Mouse (Mus musculus) ES-Bruce4 (cell line): ENCODE measurements around the gene Slfn3. TPM values are rescaled to one million over a fixed set of nuclear protein-coding genes. Genes with fewer than 3 reads are reported as not detected.
A peak's percentile ranks its signal among the peaks of the same experiment; 100 is the strongest.
"Not testable (repeated sequence)": the region's sequence is repeated elsewhere in the genome, so short reads cannot be mapped to it uniquely, and the experiment has no call there.

Experiments
- H3K27ac ChIP-seq: 2 replicates; pipeline ENCODE4 v1.5.1; 2012; ENCODE audit warnings: low read length, inconsistent platforms; ENCODE audit not compliant: insufficient read depth
- H3K27me3 ChIP-seq: 2 replicates; pipeline ENCODE4 v1.6.1; 2012; ENCODE audit warnings: mild to moderate bottlenecking, low read length, inconsistent platforms; ENCODE audit not compliant: control insufficient read depth, poor library complexity, insufficient read depth, severe bottlenecking
- H3K36me3 ChIP-seq: 2 replicates; pipeline ENCODE4 v1.6.1; 2012; ENCODE audit warnings: inconsistent platforms, mild to moderate bottlenecking, low read length, moderate library complexity; ENCODE audit not compliant: control insufficient read depth, poor library complexity, insufficient read depth, severe bottlenecking
- H3K4me1 ChIP-seq: one replicate; pipeline ENCODE4 v1.8.1; 2011; ENCODE audit warnings: low read length; ENCODE audit not compliant: control insufficient read depth, insufficient read depth
- H3K4me3 ChIP-seq: 2 replicates; pipeline ENCODE4 v1.5.1; 2011; ENCODE audit warnings: low read depth, mild to moderate bottlenecking, low read length
- H3K9ac ChIP-seq: 2 replicates; pipeline ENCODE4 v1.6.1; 2012; ENCODE audit warnings: low read depth, mild to moderate bottlenecking, inconsistent platforms; ENCODE audit not compliant: poor library complexity, severe bottlenecking
- H3K9me3 ChIP-seq: replicated peaks from 2 replicates; pipeline ENCODE4 v1.6.1; 2012; ENCODE audit warnings: mild to moderate bottlenecking, low read length, inconsistent platforms; ENCODE audit not compliant: control insufficient read depth, poor library complexity, insufficient read depth, severe bottlenecking
- CTCF ChIP-seq: IDR thresholded peaks from one replicate; pipeline ENCODE4 v1.8.1; 2011; ENCODE audit warnings: low read depth, low read length
- EP300 ChIP-seq: IDR thresholded peaks from 2 replicates; pipeline ENCODE4 v1.6.1; 2011; ENCODE audit warnings: low read depth, low read length; ENCODE audit not compliant: insufficient read depth
- POLR2A ChIP-seq: IDR thresholded peaks from one replicate; pipeline ENCODE4 v1.8.1; 2011; ENCODE audit warnings: low read length; ENCODE audit not compliant: insufficient read depth
- polyA plus RNA-seq: library from polyadenylated mRNA; stranded (reverse); fragments of >200 nt; gene quantifications from 2 replicates; pipeline ENCODE4 v1.2.4, GENCODE M21; 2011; ENCODE audit warnings: low read depth; ENCODE audit not compliant: missing spikeins, insufficient read depth, insufficient read length

Gene Slfn3
- polyA plus RNA-seq, 1 experiment: 1.2 TPM

- Histone ChIP-seq H3K36me3 (no peaks in the 10 kb centered on the region), H3K27me3 (no peaks in the 10 kb centered on the region), H3K4me1 (no peaks in the 10 kb centered on the region), H3K4me3 (no peak overlapping the region), H3K9me3 (0 out of 2 replicates have a peak, but pooled peaks cover 2% of the 10 kb centered on the region), H3K9ac (no peak overlapping the region), H3K27ac (no peak overlapping the region)
- no peak for TF ChIP-seq CTCF
- no peak for TF ChIP-seq POLR2A
- no peak for TF ChIP-seq EP300
Measured at GRCm38 (mm10) chr11:83227926-83228723, 37.0 kb downstream of the Slfn3 start.

DNA sequence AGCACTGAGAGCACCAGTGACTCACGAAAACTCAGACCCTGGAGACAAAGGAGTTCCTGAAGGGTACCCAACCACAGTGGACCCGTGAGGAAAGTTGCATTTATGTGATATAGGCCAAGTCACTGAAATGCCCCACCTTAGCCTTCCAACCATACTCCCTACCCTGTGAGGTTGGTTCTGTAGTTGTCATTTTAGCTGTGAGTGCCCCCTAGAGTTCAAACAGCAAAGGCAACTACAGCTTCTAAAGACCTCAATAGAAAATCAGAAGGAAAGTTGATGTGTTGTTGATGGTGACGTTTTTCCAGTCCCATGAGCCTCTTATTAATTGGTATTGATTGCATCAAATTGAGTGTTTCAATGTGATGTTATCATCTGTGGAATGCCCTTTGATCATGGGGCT is 39.8 kb downstream of the Slfn3 start:
- Histone ChIP-seq H3K36me3 (no peaks in the 10 kb centered on the region), H3K27me3 (no peaks in the 10 kb centered on the region), H3K9me3 (0 out of 2 replicates have a peak, but pooled peaks cover 5% of the 10 kb centered on the region), H3K9ac (no peak overlapping the region), H3K4me3 (no peak overlapping the region), H3K27ac (peak overlapping the region; percentile 72), H3K4me1 (no peaks in the 10 kb centered on the region)
- TF ChIP-seq EP300 (no peak), POLR2A (no peak), CTCF (no peak)

DNA sequence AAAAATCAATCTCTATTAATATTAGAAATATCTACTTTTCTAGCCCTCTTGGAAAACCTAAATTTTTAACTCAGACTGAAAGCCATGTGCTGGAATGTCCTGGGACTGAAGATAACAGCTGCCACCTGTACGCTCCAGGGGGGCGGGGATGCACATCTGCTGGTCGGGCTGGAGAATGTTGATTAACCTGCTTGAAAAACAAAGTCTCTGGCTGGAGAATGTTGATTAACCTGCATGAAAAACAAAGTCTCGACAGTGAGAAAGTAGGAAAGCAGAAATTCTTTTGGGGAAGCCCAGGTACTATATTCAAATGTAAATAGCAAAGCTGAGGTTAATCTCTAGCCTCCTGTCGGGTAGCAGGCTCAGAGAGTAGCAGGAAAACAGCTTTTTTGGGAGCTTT is 42.5 kb downstream of the Slfn3 start:
- H3K4me3 ChIP-seq, H3K27me3 ChIP-seq, H3K4me1 ChIP-seq, H3K9ac ChIP-seq, H3K36me3 ChIP-seq: not testable (repeated sequence)
- peak overlapping the region; percentile 98 for H3K27ac ChIP-seq
- peaks cover 13% of the 10 kb centered on the region for H3K9me3 ChIP-seq
- peak; percentile 96 for TF ChIP-seq EP300

- not testable (repeated sequence) for H3K4me1 ChIP-seq, H3K36me3 ChIP-seq, H3K9ac ChIP-seq, H3K27me3 ChIP-seq
- peak overlapping the region; percentile 4; the same call in 1 of the 2 replicates for H3K27ac ChIP-seq
- H3K4me3 ChIP-seq: peak overlapping the region; percentile 52; the same call in 1 of the 2 replicates
- 0 out of 2 replicates have a peak, but pooled peaks have one; percentile 34 for TF ChIP-seq EP300
- H3K9me3 ChIP-seq: peaks cover 27% of the 10 kb centered on the region
Measured at GRCm38 (mm10) chr11:83237390-83237789, 46.3 kb downstream of the Slfn3 start.

GRCm38 (mm10) chr11:83238389-83238788 is 47.3 kb downstream of the Slfn3 start:
- no peak overlapping the region for H3K9ac ChIP-seq
- H3K4me1 ChIP-seq: no peaks in the 10 kb centered on the region
- peak overlapping the region; percentile 33; the same call in 1 of the 2 replicates for H3K27ac ChIP-seq
- no peaks in the 10 kb centered on the region for H3K27me3 ChIP-seq
- no peak overlapping the region for H3K4me3 ChIP-seq
- no peaks in the 10 kb centered on the region for H3K36me3 ChIP-seq
- peaks cover 27% of the 10 kb centered on the region for H3K9me3 ChIP-seq
- TF ChIP-seq EP300 (no peak), POLR2A (no peak), CTCF (no peak)

DNA sequence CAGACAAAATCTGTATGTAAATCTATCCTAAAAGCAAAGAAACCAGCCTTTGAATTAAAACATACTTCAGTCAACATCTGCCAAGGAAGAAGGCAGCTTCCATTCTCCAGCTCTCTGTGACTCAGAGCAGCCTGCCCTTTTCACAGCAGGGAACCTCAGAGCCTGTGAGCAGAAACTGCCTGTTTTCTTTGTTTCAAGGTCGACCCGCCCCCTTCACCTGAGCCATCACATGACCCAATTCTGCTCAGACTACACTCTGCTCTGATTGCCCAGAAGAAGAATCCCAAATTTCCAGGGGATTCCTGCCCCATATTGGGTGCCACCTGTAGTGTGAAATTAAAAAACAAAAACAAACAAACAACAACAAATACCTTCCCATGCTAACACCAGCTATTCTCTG is 48.7 kb downstream of the Slfn3 start:
- no peaks in the 10 kb centered on the region for H3K27me3 ChIP-seq
- H3K36me3 ChIP-seq: no peaks in the 10 kb centered on the region
- H3K4me1 ChIP-seq: no peaks in the 10 kb centered on the region
- H3K27ac ChIP-seq: peak overlapping the region; percentile 24; the same call in 1 of the 2 replicates
- peaks cover 27% of the 10 kb centered on the region for H3K9me3 ChIP-seq
- H3K9ac ChIP-seq: no peak overlapping the region
- TF ChIP-seq POLR2A: no peak
- TF ChIP-seq EP300: peak; percentile 76
- no peak for TF ChIP-seq CTCF
- H3K4me3 ChIP-seq: no peak overlapping the region

DNA sequence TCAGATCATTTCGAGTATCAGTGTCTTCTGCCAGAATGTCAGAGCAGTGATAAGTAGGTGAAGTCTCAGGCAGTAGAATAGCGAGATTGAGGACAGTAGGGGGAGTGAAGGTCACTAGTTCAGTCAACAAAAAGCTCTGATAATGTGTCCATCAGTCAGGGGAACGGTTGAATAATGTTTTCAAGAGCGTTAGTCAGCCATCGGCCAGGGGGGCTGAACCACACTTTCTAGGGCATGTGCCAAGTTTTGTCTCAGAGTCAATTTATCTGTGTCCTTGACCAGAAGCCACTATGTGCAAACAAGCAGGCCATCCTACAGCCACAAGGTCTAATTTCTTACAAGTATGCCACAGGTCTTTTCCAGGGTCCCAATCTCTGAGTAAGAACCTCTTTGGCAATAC is 66.1 kb downstream of the Slfn3 start:
- not testable (repeated sequence) for H3K4me3 ChIP-seq, H3K4me1 ChIP-seq, H3K36me3 ChIP-seq

More for the DNA sequence above, 66.1 kb downstream of the Slfn3 start:
- not testable (repeated sequence) for H3K27ac ChIP-seq, H3K9ac ChIP-seq, H3K27me3 ChIP-seq, H3K9me3 ChIP-seq
